In the genomic region with DNA sequence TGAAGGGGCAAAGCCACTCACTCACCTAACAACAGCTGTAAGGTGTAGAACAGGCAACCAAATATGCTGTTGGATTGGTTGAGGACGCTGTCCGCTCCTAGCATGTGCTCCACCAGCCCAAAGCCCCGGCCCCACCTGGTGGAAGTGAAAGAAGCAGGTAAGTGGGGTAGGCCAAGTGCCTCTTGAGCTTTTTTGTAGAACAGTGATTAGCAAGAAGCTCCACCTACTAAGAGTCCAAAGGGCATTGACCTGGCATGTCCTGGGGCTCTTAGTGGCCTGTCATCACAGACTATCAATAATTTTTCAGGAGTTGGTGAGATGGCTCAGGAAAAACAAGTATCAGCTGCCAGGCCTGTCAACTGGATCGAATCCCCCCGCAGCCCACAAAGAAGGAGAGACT, we compare ENCODE assay signal across 9 mouse cellular contexts. TPM values are rescaled to one million over a fixed set of nuclear protein-coding genes. Genes with fewer than 3 reads are reported as not detected.
DNase-seq lines count a peak whose midpoint lies in the region; ATAC-seq and TF ChIP-seq lines count a peak whose summit lies in the region.
"Had no signal": no experiment of that assay in that cellular context is flagged by ENCODE, and none has a peak within 500 bp of the region (broad histone marks: within the 10 kb centered on the region; RNA-seq: fewer than 3 reads in every experiment).

No protein-coding gene starts in this region.

- no peaks in the 10 kb centered on the region for H3K9me3 ChIP-seq in forebrain, embryonic 15.5 days
- H3K9me3 ChIP-seq in liver, embryonic 14.5 days (ENCODE audit: control insufficient read depth, low read length) = no peaks in the 10 kb centered on the region
- no peaks in the 10 kb centered on the region for H3K9me3 ChIP-seq in stomach, embryonic 14.5 days (ENCODE audit: control insufficient read depth, low read depth, low read length)

- no peaks in the 10 kb centered on the region for H3K27me3 ChIP-seq in liver, adult 2 months (ENCODE audit: control insufficient read depth, insufficient read depth, low read length)
- H3K27me3 ChIP-seq in forebrain, embryonic 15.5 days = no peaks in the 10 kb centered on the region
- no peaks in the 10 kb centered on the region for H3K27me3 ChIP-seq in liver, embryonic 14.5 days (ENCODE audit: control insufficient read depth, insufficient read depth, low read length)
- no peaks in the 10 kb centered on the region for H3K27me3 ChIP-seq in stomach, embryonic 14.5 days (ENCODE audit: control insufficient read depth, insufficient read depth, low read length)

- peaks cover 17% of the 10 kb centered on the region; the same call in 1 of the 2 replicates for H3K4me1 ChIP-seq in liver, adult 2 months (ENCODE audit: control insufficient read depth, insufficient read depth, low read length)
- H3K4me1 ChIP-seq in forebrain, embryonic 15.5 days = peaks cover 9% of the 10 kb centered on the region
- peaks cover 22 to 27% of the 10 kb centered on the region in 2 experiments for H3K4me1 ChIP-seq in liver, embryonic 14.5 days (replicated peaks; ENCODE audit: control insufficient read depth in 2 of 2, insufficient read depth in 2 of 2, low read length in 1 of 2)
- peaks cover 6% of the 10 kb centered on the region for H3K4me1 ChIP-seq in stomach, embryonic 14.5 days (ENCODE audit: control insufficient read depth, insufficient read depth, low read length)

- H3K9ac ChIP-seq in liver, adult 2 months (ENCODE audit: low read depth, low read length) = peak overlapping the region; percentile 87
- H3K9ac ChIP-seq in forebrain, embryonic 15.5 days (replicated peaks) = peak overlapping the region; percentile 54
- peak overlapping the region; percentile 67 for H3K9ac ChIP-seq in liver, embryonic 14.5 days (replicated peaks)
- peak overlapping the region; percentile 46 for H3K9ac ChIP-seq in stomach, embryonic 14.5 days (replicated peaks; ENCODE audit: low read depth, low read length)

- WGBS in liver, adult 2 months = 21% methylated on average over 5 of the region's 5 CpGs
- WGBS in forebrain, embryonic 15.5 days = 87% methylated on average over 5 of the region's 5 CpGs
- 72% methylated on average over 5 of the region's 5 CpGs for WGBS in liver, embryonic 14.5 days (ENCODE audit: insufficient replicate concordance)
- WGBS in stomach, embryonic 14.5 days = 60% methylated on average over 5 of the region's 5 CpGs

- peaks cover 11% of the 10 kb centered on the region for H3K36me3 ChIP-seq in liver, adult 2 months (ENCODE audit: control insufficient read depth, insufficient read depth, low read length)
- peaks cover 20% of the 10 kb centered on the region for H3K36me3 ChIP-seq in forebrain, embryonic 15.5 days
- no peaks in the 10 kb centered on the region; the same call in 1 of the 2 replicates for H3K36me3 ChIP-seq in liver, embryonic 14.5 days (replicated peaks; ENCODE audit: control insufficient read depth, insufficient read depth, low read depth)
- H3K36me3 ChIP-seq in stomach, embryonic 14.5 days (ENCODE audit: control insufficient read depth, insufficient read depth, low read length) = peaks cover 17% of the 10 kb centered on the region; the same call in 1 of the 2 replicates

- peak; percentile 20; the same call in 1 of the 2 replicates for TF ChIP-seq CTCF in liver, adult 2 months (IDR thresholded peaks at IDR 0.05; ENCODE audit: low read depth, low read length)
- no peak for TF ChIP-seq CTCF in liver, embryonic 14.5 days (IDR thresholded peaks at IDR 0.05; ENCODE audit: low read depth)

- peak; percentile 97 for DNase-seq in liver, adult 2 months (ENCODE audit: extremely low read depth, low read depth, low spot score)
- no peak for DNase-seq in liver
- DNase-seq in liver, embryonic 14.5 days (ENCODE audit: low read depth in 3 of 3, low spot score in 3 of 3) = no peak
- no peak for DNase-seq in layer of hippocampus, postnatal 14 days (ENCODE audit: low spot score in 2 of 2)
- no peak for DNase-seq in thymus, postnatal 4 days
- no peak for DNase-seq in gastrocnemius, postnatal 36 days

- ATAC-seq in forebrain, embryonic 15.5 days (replicated peaks) = no peak
- ATAC-seq in liver, embryonic 14.5 days (ENCODE audit: insufficient read depth) = no peak
- no peak for ATAC-seq in stomach, embryonic 14.5 days (ENCODE audit: insufficient number of reproducible peaks, insufficient read depth, low FRiP score, low read depth)

- H3K27ac ChIP-seq in liver, adult 2 months (replicated peaks; ENCODE audit: insufficient read depth, low read depth, low read length) = peak overlapping the region; percentile 85
- no peak overlapping the region for H3K27ac ChIP-seq in forebrain, embryonic 15.5 days (replicated peaks)
- peak overlapping the region; percentile 76 for H3K27ac ChIP-seq in liver, embryonic 14.5 days
- H3K27ac ChIP-seq in stomach, embryonic 14.5 days (ENCODE audit: low read length) = no peak overlapping the region

- peak overlapping the region; percentile 69 for H3K4me3 ChIP-seq in liver, adult 2 months (ENCODE audit: insufficient read depth, low read depth, low read length)
- peak overlapping the region; percentile 62 for H3K4me3 ChIP-seq in forebrain, embryonic 15.5 days
- peak overlapping the region; percentile 65 to 70 for H3K4me3 ChIP-seq in liver, embryonic 14.5 days (ENCODE audit: insufficient read depth in 1 of 2, low read depth in 2 of 2, low read length in 2 of 2)
- H3K4me3 ChIP-seq in stomach, embryonic 14.5 days (ENCODE audit: low read depth, low read length) = peak overlapping the region; percentile 67

- TF ChIP-seq POLR2A in liver, adult 2 months (IDR thresholded peaks at IDR 0.05; ENCODE audit: extremely low read depth, insufficient read depth, low read length) = 0 out of 2 replicates have a peak, but pooled peaks have one; percentile 26

- H3K79me2 ChIP-seq in liver, adult 2 months (ENCODE audit: control insufficient read depth, insufficient read depth, low read length) = no peaks in the 10 kb centered on the region

- intact Hi-C loops in gastrocnemius, postnatal 36 days (cut with DNase I) = no loop called here

- H3K4me2 ChIP-seq in forebrain, embryonic 15.5 days (replicated peaks) = peak overlapping the region; percentile 68
- H3K4me2 ChIP-seq in liver, embryonic 14.5 days (ENCODE audit: low read depth) = peak overlapping the region; percentile 96
- H3K4me2 ChIP-seq in stomach, embryonic 14.5 days (replicated peaks; ENCODE audit: low read depth, low read length) = peak overlapping the region; percentile 75

- TF ChIP-seq EP300 in liver, embryonic 14.5 days (IDR thresholded peaks at IDR 0.05; ENCODE audit: low read depth) = no peak

RNA-seq across cellular contexts. Expression of a gene that starts 0.8 kb away (rescaled TPM):
- not detected in 2 replicates for total RNA-seq in liver, adult 2 months (2014; rRNA removed)
- not detected in 2 replicates for polyA plus RNA-seq in liver, adult 2 months (2012; rRNA removed)
- polyA plus RNA-seq in forebrain, embryonic 15.5 days (2015; fragmentation: Nextera tagmentation; extraction: Ambion mirVana) = not detected in 2 replicates
- not detected in 2 replicates for polyA plus RNA-seq in liver, embryonic 14.5 days (2012; rRNA removed)
- polyA plus RNA-seq in liver, embryonic 14.5 days (2014; fragmentation: Nextera tagmentation; extraction: Ambion mirVana) = not detected in 2 replicates
- not detected in 2 replicates for polyA plus RNA-seq in stomach, embryonic 14.5 days (2014; fragmentation: Nextera tagmentation; extraction: Ambion mirVana)
- not detected for total RNA-seq in layer of hippocampus, postnatal 14 days (2021)
- total RNA-seq in gastrocnemius, postnatal 36 days (2021) = not detected
- polyA plus RNA-seq: large intestine, adult 2 months had no signal

RNA-seq across cellular contexts. Expression of a gene that starts 0.9 kb away (rescaled TPM):
- total RNA-seq in liver, adult 2 months (2014; rRNA removed) = 261 and 316 TPM in 2 replicates
- polyA plus RNA-seq in liver, adult 2 months (2012; rRNA removed) = 833 and 889 TPM in 2 replicates
- polyA plus RNA-seq in forebrain, embryonic 15.5 days (2015; fragmentation: Nextera tagmentation; extraction: Ambion mirVana) = 65.7 and 69.7 TPM in 2 replicates
- polyA plus RNA-seq in liver, embryonic 14.5 days (2012; rRNA removed) = 74.0 and 104 TPM in 2 replicates
- 107 and 116 TPM in 2 replicates for polyA plus RNA-seq in liver, embryonic 14.5 days (2014; fragmentation: Nextera tagmentation; extraction: Ambion mirVana)
- polyA plus RNA-seq in stomach, embryonic 14.5 days (2014; fragmentation: Nextera tagmentation; extraction: Ambion mirVana) = 158 and 184 TPM in 2 replicates
- total RNA-seq in layer of hippocampus, postnatal 14 days (2021) = 10 to 100 TPM; 20.2 to 24.7 TPM
- total RNA-seq in gastrocnemius, postnatal 36 days (2021) = 10 to 100 TPM; 10.6 to 12.2 TPM

RNA-seq across cellular contexts. Expression of a gene that starts 3.7 kb away (rescaled TPM):
- 2.3 and 2.5 TPM in 2 replicates for total RNA-seq in liver, adult 2 months (2014; rRNA removed)
- 9.2 and 12.0 TPM in 2 replicates for polyA plus RNA-seq in liver, adult 2 months (2012; rRNA removed)
- 0.78 and 0.92 TPM in 2 replicates for polyA plus RNA-seq in forebrain, embryonic 15.5 days (2015; fragmentation: Nextera tagmentation; extraction: Ambion mirVana)
- 0.38 and 0.48 TPM in 2 replicates for polyA plus RNA-seq in liver, embryonic 14.5 days (2012; rRNA removed)
- polyA plus RNA-seq in liver, embryonic 14.5 days (2014; fragmentation: Nextera tagmentation; extraction: Ambion mirVana) = 0.05 and 0.29 TPM in 2 replicates
- polyA plus RNA-seq in stomach, embryonic 14.5 days (2014; fragmentation: Nextera tagmentation; extraction: Ambion mirVana) = 0.95 and 1.4 TPM in 2 replicates
- 1 to 10 TPM in 1 of 2 experiments, under 1 TPM in 1; 0.98 to 1.4 TPM for total RNA-seq in layer of hippocampus, postnatal 14 days (2021)
- 1 to 10 TPM; 1.5 to 1.7 TPM for total RNA-seq in gastrocnemius, postnatal 36 days (2021)

RNA-seq across cellular contexts. Expression of a gene that starts 9.4 kb away (rescaled TPM):
- 8.2 and 12.0 TPM in 2 replicates for total RNA-seq in liver, adult 2 months (2014; rRNA removed)
- polyA plus RNA-seq in liver, adult 2 months (2012; rRNA removed) = 17.5 and 19.8 TPM in 2 replicates
- 81.7 and 84.3 TPM in 2 replicates for polyA plus RNA-seq in forebrain, embryonic 15.5 days (2015; fragmentation: Nextera tagmentation; extraction: Ambion mirVana)
- 28.0 and 29.7 TPM in 2 replicates for polyA plus RNA-seq in liver, embryonic 14.5 days (2012; rRNA removed)
- 68.3 and 76.0 TPM in 2 replicates for polyA plus RNA-seq in liver, embryonic 14.5 days (2014; fragmentation: Nextera tagmentation; extraction: Ambion mirVana)
- 152 TPM in 2 replicates for polyA plus RNA-seq in stomach, embryonic 14.5 days (2014; fragmentation: Nextera tagmentation; extraction: Ambion mirVana)
- total RNA-seq in layer of hippocampus, postnatal 14 days (2021) = 10 to 100 TPM; 38.5 to 48.9 TPM
- total RNA-seq in gastrocnemius, postnatal 36 days (2021) = 100 to 1,000 TPM; 155 TPM

RNA-seq across cellular contexts. Expression of a gene that starts 17.8 kb away (rescaled TPM):
- 15.8 and 18.3 TPM in 2 replicates for total RNA-seq in liver, adult 2 months (2014; rRNA removed)
- 11.5 and 12.6 TPM in 2 replicates for polyA plus RNA-seq in liver, adult 2 months (2012; rRNA removed)
- 52.7 and 56.5 TPM in 2 replicates for polyA plus RNA-seq in forebrain, embryonic 15.5 days (2015; fragmentation: Nextera tagmentation; extraction: Ambion mirVana)
- polyA plus RNA-seq in liver, embryonic 14.5 days (2012; rRNA removed) = 9.6 and 13.7 TPM in 2 replicates
- polyA plus RNA-seq in liver, embryonic 14.5 days (2014; fragmentation: Nextera tagmentation; extraction: Ambion mirVana) = 15.7 and 17.6 TPM in 2 replicates
- 40.3 and 43.0 TPM in 2 replicates for polyA plus RNA-seq in stomach, embryonic 14.5 days (2014; fragmentation: Nextera tagmentation; extraction: Ambion mirVana)
- 10 to 100 TPM; 24.0 to 30.0 TPM for total RNA-seq in layer of hippocampus, postnatal 14 days (2021)
- total RNA-seq in gastrocnemius, postnatal 36 days (2021) = 10 to 100 TPM; 20.7 to 20.9 TPM

Comparison
In these comparisons a context has a peak if more than half of its experiments do, and no peak if none do; other contexts are left out.
1. H3K27ac ChIP-seq: peak in liver, adult 2 months (single experiment) and liver, embryonic 14.5 days (single experiment); none in forebrain, embryonic 15.5 days (single experiment) and stomach, embryonic 14.5 days (single experiment).
2. Peak in every context shown above with its lines, with median percentiles within 50 percentile points of each other: H3K4me3 ChIP-seq, H3K9ac ChIP-seq and H3K4me2 ChIP-seq.